Mouse (Mus musculus) CD4-positive, CD25-positive, alpha-beta regulatory T cell, adult 2 months (primary cell): ENCODE data around the gene Etv5.

ENCODE experiments used
- DNase-seq: peaks from one replicate; pipeline ENCODE4 v3.0.0-alpha.2; 2012; ENCODE audit warnings: low read depth, low spot score

Etv5 gene

DNA sequence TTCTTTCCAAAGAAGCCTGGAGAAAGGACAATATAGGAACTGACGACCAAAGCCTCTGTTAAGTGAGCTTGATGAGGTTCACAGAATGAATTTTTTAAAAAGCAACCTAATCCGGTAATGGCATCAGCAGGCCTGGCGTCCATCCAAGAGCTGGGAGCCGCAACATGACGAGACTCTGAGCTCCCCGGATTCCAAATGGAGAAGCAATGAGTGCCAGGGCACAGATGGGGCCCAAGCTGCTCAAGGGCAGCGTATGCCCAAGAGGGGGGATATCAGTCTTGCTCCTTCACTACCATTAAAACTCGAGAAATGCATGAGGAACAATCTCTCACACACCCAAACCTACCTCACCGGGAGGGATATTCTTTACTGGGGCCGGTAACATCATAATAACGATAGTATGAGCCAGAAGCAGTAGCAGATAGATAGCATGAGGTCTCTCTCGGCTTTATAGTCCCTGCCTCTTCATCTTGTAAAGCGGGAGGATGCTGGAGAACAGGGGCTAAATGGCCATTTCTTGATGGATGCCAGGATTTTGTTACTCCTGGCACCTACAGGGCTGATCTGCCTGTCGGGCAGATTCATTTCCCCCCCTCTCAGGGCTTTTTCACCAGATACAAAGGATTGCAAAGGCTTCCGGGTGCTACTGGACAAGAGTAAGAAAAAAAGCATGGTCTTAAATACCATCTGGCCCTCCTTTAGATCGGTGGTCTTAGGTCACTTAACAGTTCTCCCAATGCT, 9.1 kb downstream of the Etv5 start:
- no peak for DNase-seq

GRCm38 (mm10) chr16:22429377-22429776, 10.1 kb downstream of the Etv5 start:
- DNase-seq, result no peak

GRCm38 (mm10) chr16:22428853-22429341, 10.6 kb downstream of the Etv5 start:
- peak; percentile 28 for DNase-seq

GRCm38 (mm10) chr16:22426866-22427265, 12.7 kb downstream of the Etv5 start:
- no peak for DNase-seq

DNA sequence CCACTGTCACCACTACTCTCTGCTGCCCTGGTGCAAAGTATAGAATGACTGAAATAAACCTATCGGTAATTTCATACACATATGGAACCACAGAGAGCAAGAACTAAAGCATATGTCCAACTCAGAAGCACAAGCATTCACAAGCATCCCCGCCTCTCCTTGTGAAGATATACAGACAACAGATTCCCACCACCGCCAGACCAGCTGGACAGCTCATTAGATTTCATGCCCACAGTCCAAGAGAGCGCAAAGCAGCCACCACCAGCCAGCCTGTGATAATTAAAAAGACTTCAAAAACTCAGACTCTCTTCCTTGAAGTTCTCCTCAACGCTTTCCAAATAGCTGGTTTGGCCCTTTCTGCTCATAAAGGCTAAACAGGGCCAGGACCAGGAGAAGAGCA, 17.3 kb downstream of the Etv5 start:
- DNase-seq, result no peak

DNA sequence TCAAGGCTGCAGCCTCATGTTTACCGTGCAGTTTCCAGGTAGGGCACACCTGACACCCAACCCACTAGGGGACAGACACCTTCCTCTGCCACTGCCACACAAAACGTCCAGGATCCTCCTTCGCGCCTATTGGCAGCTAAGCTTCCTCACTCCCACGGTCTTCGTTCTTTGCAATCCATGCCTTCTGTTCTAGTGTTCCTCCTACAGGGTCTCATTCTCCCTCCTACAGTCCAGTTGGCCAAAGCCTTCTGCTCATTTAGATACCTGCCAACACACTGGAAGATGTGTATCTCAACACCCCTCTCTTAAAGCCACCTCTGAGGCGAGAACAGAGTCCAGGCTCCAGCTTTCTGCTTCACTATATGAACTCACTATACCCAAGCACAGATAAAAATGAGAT, 21.6 kb downstream of the Etv5 start:
- DNase-seq, result no peak

- DNase-seq, result no peak
Observed at GRCm38 (mm10) chr16:22417044-22417443, 22.5 kb downstream of the Etv5 start.

GRCm38 (mm10) chr16:22416140-22416848, 23.2 kb downstream of the Etv5 start:
- DNase-seq, result no peak

DNA sequence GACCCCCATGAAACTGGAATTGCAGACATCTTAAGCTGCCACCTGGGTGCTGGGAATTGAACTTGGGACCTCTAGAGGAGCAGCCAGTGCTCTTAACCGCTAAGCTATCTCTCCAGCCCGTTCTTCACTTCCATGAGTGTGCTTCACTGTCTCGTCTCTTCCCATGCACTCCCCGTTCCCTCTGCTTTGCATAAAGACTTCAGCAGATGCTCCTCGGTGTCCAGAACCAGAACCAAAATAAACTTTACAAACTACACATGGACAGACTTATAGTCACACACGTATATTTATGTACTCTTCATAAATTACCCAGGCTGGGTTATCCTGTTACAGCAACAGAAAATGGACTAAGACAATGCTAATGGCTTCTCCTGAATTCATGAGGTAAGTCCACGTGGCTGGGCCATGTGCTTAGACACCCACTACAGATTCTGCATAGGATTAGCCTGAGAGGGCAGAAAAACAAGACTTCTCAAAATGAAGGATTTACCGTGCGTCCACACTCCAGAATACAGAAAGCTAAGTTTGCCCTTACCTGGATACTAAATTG, 25.2 kb downstream of the Etv5 start:
- no peak for DNase-seq

DNA sequence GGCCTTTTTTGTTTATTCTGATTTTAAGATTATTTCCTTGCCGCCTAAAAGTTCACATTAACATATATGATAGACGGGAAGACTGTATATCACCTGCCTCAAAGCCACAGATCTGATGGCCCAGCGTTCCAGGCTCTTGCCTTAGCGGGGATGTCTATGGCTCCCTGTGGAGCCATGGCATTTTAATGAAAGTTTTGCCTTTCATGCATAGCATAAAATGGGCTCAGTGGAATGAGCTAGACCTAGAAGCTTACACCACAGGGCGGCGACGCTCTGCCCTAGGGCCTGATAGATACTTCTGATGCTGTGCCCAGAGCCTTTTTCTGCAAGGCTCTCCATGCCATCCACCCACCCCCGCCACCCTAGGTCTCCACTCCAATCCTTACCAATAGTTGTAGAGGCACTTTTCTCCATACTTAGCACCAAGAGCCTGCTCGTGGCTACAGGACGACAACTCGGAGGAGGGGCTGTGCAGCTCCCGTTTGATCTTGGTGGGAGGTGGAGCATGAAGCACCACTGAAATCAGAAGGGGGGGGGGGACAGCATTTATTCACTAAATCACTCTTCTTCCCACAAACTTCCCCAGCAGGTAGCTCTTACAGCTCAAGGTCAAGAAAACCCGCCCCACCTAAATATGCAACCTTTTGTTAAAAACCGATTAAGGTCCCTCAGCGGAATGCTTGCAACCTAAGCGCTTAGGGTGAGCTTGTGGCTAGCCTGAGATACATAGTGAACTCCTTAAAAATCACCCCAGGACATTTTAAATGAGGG, 26.9 kb downstream of the Etv5 start:
- no peak for DNase-seq

GRCm38 (mm10) chr16:22411764-22412163, 27.8 kb downstream of the Etv5 start:
- DNase-seq, result peak; percentile 38

DNA sequence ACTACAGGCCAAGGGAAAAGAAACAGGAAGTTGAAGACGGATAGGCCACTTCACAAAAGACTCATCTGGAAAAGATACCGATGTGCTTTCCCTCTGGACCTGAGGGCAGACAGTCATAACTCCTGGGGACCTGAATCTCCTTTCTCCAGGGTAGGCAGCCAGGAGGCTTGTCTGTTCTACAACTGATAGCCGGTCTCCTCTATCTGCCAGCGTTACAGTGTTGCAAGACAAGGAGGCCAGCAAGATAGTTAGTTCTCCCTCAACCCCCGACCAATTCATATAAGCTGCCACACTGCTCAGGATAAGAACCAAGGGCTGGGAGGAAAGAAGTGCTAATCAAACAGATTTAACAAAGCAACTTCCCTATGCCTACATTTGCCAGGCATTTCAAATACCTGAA, 29.5 kb downstream of the Etv5 start:
- no peak for DNase-seq

DNA sequence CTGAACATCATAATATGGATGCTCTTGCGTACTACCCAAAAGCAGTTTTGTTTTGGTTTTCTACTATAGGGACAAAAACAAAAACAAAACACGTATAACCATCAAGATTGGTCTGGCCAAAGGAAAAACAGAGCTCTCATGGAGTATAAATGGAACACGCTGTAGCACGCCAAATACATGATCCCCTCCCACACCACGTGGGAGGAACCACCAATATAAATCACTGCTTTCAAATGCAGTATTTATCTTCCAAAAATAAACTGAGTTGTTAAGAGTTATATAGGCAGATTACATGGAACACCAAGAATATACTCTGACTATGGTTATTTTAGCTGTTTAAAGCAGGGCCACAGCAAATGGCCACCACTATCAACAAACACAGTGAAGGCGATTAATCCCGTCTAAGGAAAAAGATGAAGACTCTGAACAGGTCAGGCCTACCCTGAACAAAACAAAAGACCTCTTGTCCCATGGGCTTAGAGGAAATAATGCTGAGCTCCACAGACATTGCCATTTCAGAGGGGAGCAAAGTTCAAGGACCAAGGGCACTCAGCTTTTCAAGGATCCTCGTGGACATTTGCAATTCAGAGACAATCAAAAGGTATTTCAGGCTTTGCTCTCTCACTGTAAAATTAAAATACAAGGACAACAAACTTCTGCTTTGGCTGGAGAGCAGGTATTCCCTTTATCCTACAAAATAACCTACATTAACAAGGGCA, 30.7 kb downstream of the Etv5 start:
- DNase-seq, result no peak

DNA sequence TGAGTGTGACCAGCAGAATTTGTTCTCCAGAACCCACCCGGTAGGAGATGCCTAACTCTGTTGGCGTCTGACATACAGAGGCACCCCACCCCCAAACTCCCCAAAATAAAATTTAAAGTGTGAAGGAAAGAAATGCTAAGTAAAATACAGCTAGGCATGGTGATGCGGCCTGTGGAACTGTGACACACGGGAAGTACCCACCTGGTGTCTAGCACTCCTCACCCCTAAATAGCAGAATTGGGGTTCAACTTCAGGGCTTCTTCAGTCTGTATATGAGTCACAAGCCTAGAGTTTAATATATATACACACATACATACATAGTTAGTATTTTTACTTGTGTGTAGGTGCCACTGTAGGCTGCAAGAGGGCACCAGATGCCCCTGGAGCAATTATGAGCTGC, 32.8 kb downstream of the Etv5 start:
- no peak for DNase-seq

DNA sequence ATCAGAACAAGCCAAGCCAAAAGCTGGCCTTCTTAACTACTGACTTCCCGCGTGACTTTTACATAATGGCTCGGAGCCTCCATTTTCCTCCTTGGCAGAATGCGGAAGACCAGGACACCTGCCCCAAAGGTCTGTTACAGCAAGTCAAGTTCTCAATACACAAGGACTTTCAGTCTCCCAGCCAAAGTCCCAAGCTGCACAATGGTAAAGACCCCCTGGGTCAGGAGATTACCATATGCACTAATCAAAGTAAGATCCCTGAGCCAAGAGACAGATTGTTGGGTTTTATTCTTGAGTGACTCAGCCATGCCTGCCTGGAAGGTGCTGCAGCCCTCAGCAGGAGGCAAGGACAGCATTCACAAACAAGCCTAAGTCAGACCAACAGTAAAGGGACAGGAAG, 33.5 kb downstream of the Etv5 start:
- no peak for DNase-seq

- no peak for DNase-seq
Observed at GRCm38 (mm10) chr16:22405492-22405891, 34.0 kb downstream of the Etv5 start.

GRCm38 (mm10) chr16:22403715-22404114, 35.8 kb downstream of the Etv5 start:
- no peak for DNase-seq

DNA sequence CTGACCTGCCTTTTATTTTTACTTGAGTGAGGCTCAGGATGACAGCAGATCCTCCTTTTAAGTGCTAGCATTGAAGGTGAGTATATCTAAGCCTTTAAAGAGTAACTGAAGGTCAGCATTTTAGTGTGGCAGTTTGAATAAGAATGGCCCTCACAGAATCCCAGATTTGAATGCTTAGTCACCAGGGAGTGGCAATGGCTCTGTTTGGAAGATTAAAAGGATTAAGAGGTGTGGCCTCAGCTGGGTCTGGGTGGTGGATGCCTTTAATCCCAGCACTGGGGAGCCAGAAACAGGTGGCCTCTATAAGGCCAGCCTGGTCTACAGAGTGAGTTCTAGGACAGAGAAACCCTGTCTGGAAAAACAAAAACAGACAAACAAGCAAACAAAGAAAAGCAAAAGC, 36.9 kb downstream of the Etv5 start:
- DNase-seq, result no peak

GRCm38 (mm10) chr16:22400226-22400625, 39.3 kb downstream of the Etv5 start:
- no peak for DNase-seq

DNA sequence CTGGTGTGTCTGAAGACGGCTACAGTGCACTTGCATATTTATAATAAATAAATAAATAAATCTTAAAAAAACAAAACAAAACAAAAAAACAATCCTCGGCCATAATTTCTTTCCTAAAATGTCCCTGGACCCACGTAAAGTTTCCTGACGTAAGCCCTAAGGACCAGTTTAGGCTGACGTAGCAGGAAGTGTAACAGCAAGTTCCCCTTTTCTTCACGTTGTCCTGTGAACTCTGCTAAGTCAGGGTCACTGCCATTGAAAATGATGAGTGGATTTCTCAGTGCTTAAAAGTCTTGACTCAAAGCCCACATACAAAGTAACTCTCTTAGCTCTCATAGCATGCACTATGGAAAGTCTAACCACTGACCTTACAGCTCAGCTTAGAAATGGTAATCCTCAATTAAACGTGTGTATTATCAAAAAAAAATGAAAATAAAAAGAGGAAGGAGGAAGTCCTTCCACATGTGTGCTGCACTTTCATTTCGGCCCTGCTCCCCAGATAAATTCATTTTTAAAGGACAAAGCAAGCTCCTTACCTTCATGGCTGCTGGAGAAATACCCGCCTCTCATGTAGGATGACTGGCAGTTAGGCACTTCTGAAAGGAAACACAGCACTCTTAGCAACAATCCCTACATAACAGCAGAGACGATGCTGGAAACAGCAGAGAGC, 40.6 kb downstream of the Etv5 start:
- no peak for DNase-seq

DNA sequence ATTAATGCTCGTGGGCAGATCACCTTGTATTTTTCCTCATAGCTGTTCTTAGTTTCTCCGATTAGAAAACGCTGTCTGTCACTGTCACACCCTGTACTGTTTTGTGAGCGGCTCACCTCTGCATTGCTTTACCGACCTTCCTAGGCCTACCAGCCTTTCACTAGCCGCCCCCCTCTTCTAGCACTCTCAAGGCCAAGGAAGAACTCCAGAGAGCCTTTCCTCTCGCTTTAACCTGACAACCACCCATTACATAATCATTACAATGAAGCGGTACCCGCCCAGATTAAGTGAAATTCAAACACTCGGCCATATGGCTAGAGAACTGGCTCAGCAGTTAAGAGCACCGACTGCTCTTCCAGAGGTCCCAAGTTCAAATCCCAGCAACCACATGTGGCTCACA, 41.2 kb downstream of the Etv5 start:
- no peak for DNase-seq
